Mouse (Mus musculus) CD4-positive helper T cell, adult 2 months (primary cell): ENCODE measurements around the gene Clhc1.
A peak's percentile ranks its signal among the peaks of the same experiment; 100 is the strongest.

Experiments
- DNase-seq: peaks from one replicate; pipeline ENCODE4 v3.0.0-alpha.2; 2012; ENCODE audit warnings: low read depth, missing footprints, low spot score

The Clhc1 gene

DNA sequence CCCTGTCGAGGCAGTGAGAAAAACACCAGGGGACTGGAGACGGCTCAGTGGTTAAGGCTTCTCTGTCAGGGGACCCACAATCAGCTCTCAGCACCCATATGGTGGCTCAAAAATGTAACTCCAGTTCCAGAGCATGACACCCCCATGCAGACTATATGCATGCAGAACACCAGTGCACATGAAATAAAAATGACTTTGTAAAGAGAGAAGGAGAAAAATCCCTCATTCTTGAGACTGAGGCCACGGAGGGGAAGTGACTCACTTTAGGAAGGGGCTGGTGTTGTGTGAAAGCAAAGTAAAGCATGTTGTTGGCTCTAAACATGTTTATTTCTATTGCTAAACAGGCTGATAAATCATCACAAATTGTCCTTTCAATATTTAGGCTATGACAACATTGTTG lies 13.2 kb downstream of the Clhc1 start:
- peak; percentile 9 for DNase-seq

GRCm38 (mm10) chr11:29563406-29563805 lies 15.7 kb downstream of the Clhc1 start:
- DNase-seq = no peak

GRCm38 (mm10) chr11:29571536-29571935 lies 23.8 kb downstream of the Clhc1 start:
- no peak for DNase-seq

DNA sequence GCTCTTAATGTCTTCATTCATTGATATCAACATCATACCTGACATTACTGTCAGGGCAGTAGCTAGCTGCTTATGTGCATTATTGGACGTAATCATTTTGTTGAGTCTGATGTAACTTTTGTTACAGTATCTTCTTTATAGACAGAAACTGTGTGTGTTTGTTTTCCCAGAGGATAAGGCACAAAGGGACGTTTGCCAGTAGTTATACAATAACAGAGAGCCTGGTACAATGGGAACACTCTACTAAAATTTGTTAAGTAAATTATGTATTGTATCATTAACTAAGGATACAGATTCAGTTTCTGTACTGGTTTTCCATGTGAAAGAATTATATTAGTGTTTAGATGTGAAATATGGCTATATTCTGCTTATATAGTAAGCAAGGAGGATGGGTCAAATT lies 24.9 kb downstream of the Clhc1 start:
- no peak for DNase-seq

DNA sequence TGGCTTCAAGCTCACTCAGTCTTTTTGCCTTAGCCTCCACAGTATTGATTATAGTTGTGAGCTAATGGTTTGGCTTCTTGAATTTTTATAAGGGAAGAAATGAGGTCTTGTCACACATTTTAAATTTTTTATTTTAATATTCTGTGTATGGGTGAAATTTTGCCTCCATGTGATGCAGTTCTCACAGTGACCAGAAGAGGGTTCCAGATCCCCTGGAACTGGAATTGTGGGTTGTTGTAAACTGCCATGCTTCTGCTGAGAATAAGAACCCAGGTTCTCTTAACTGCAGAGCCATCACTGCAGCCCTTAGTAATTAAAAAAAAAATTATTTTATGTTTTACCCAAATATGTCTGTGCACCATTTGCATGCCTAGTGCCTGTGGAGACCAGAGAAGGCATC lies 31.9 kb downstream of the Clhc1 start:
- DNase-seq = no peak

- no peak for DNase-seq
Observed at GRCm38 (mm10) chr11:29595217-29595616, 47.5 kb downstream of the Clhc1 start.

DNA sequence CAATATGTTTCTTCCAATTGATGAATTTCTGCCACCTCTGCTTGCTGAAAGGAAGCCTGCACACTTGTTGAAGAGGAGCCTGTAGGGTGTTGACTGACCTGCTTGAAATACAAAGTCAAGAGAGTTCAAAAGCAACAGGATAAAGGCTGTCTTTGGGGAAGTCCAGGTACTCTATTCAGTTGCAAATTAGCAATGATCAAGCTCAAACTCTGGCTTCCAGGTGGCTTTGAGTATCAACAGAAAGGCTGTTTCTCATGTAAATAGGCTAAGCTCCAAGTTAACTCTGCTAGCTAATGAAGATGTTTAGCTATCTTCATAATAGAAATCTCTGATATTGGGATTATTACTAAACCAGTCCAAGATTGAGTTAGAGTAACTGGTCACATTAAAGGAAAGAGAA lies 49.4 kb downstream of the Clhc1 start:
- no peak for DNase-seq

- DNase-seq = no peak
Observed at GRCm38 (mm10) chr11:29599000-29599399, 51.2 kb downstream of the Clhc1 start.

DNA sequence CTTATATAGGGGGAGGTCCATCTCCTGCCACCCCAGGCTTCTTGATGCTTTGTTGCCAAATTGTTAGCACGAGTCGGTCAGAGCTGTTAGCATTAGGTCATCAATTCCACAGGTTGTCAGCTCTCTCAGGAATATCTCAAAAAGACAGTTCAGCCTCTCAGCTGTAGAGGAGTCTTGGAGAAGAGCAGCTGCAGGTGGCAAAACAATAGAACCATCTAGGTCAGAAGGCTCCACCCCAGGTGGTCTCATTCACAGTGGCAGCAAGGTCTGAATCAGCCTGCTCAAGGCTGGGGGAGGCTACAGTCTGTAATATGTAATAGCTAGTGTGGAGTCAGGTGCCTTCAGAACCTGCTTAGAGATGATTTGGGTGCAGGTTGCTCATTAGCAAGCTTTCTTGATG lies 55.8 kb downstream of the Clhc1 start:
- DNase-seq = no peak

DNA sequence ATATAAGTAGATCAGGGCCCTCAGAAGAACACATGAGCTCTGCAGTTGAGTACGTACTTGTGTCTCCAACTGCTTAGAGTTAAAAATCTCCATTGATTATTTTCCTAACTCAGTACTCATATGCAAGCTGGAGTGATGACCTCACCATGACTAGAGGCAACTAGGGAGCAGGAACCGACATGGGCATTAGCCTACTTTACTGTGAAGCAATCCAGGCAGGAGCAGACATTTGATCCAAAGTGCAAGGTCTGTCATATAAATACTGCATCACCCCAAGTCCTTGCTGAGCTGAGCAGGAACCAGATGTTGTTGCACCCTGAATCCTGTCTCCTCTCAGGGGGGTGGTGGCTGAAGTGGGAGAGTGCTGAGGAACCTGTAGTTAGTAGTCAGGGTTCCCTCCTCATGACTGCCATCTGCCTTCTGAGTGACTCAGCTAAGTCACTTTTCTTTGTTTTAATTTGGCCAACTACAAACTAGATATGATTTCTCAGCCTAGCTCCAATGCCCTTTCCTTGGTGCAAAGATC lies 59.8 kb downstream of the Clhc1 start:
- DNase-seq = no peak

- no peak for DNase-seq
Observed at GRCm38 (mm10) chr11:29609756-29610468, 62.2 kb downstream of the Clhc1 start.

DNA sequence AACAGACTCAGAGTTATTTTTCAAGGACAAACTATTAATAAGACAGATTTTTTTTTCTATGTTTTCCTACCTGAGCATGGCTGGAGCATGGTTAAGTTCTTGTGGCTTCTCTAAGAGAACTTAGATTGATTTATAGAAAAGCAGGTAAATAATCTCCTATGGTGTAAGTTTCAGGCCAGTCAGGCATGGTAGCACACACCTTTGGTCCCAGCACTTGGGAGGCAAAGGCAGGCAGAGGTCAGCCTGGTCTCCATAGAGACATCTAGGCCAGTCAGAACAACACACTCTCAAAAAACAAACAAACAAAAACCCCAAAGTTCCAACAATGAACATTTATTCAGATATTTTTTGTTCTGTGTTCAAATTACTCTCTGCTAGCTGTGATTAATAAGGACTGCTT lies 64.3 kb downstream of the Clhc1 start:
- no peak for DNase-seq

DNA sequence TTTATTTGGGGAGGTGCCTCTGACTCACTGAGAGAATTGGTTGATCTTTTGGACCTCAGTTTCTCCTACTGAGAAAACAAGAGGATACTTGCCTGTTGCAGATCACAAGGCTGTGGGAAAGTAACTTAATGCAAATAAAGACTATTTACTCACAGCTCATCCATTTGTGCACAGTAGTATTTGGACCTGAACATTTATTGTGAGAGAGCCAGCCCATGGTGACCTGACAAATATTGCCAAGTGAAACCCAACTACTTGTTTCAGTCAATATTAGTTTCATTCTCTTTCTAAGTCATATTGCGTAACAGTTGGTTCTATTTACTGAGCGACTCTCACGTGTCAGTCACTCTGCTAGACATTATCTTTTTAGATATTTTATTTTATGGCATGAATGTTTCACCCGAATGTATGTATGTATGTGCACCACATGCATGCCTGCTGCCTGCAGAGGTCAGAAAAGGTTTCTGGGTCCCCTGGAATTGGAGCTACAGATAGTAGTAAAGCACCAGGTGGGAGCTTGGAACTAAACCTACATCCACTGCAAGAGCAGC lies 65.5 kb downstream of the Clhc1 start:
- DNase-seq = no peak

DNA sequence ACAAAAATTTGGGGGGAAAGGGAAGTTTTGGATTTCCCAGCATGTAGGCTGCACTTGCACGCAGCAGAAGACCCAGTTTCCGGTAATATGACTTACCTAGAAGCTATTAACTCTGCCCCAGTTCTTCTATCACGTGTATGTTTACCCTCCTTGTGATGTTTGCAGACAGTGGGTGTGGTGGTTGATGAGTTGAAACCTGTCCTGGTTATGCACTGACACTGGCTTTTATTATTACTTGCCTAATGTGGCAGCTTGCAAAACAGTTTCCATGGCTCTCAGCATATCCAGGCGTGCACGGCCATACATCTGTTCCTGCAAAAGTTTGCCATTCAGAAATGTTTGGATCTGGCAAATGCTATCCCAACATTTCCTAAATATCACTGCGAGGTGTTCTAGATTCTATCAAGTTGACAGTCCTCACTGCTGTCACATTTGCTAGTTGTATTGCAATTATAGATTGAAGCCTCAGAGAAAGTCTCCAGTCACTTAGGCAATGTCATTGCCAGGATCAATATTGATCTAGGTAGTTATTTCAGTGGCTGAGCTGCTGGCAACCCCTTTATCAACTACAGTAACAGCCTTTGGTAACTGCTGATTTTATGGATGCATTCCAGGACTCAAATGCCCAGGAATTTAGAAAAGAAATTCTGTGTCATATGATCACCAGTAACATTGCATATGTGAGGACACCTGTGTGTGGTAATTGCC lies 66.6 kb downstream of the Clhc1 start:
- no peak for DNase-seq

- DNase-seq = no peak
Observed at GRCm38 (mm10) chr11:29622030-29622790, 74.5 kb downstream of the Clhc1 start.

- DNase-seq = no peak
Observed at GRCm38 (mm10) chr11:29623327-29623726, 75.6 kb downstream of the Clhc1 start.

- no peak for DNase-seq
Observed at GRCm38 (mm10) chr11:29626541-29626940, 78.8 kb downstream of the Clhc1 start.

- no peak for DNase-seq
Observed at GRCm38 (mm10) chr11:29627706-29628105, 80.0 kb downstream of the Clhc1 start.
